Mouse (Mus musculus) kidney, adult 8-10 months (tissue): ENCODE measurements around the gene Hormad2.

Source experiments
- DNase-seq, 2 experiments: peaks; one replicate each; pipeline ENCODE4 v3.0.0; 2022

The Hormad2 gene

GRCm38 (mm10) chr11:4336693-4337283 is 104.1 kb downstream of the Hormad2 start:
- no peak for DNase-seq

DNA sequence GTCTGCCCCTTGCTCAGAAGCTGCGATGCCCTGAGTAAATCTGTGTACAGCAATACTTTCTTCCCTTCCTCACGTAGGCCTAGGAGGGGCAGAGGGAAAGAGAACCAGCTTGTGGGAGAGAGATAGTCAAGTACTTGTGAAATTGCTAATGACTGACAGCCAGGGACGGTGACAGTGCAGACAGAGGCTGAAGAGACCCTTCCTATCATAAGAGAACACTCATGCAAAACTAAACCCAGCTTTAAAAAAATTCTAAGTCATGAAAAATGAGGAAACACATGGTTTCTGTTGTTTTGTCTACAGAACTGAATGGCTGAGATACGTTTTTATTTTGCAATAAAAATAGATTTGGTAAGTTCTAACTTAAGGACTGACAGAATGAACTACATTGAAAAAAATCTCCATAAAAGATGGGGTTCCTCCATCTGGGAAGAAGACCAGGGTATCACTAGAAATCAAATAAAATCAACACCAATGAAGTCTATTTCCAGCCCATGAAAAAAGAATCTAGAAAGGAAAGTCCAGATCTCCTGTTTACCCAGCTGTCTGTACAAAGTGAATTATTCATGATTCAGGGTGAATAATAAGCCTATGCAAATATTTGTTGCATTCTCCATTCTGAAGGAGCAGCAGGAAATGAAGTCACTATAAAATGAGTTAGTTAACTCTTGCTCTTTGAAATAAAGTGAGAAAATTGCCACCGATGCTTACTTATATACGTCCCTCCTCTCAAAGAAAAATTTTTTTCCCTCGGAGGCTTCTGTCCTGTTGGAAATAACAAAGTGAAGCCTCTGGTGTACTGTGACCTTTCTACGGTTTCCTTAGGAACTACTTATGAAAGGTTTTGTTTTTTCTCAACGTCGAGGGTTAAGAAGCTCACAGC is 104.9 kb downstream of the Hormad2 start:
- DNase-seq = no peak

- DNase-seq = no peak
Observed at GRCm38 (mm10) chr11:4332961-4333360, 107.9 kb downstream of the Hormad2 start.

GRCm38 (mm10) chr11:4328188-4328587 is 112.7 kb downstream of the Hormad2 start:
- DNase-seq = no peak

DNA sequence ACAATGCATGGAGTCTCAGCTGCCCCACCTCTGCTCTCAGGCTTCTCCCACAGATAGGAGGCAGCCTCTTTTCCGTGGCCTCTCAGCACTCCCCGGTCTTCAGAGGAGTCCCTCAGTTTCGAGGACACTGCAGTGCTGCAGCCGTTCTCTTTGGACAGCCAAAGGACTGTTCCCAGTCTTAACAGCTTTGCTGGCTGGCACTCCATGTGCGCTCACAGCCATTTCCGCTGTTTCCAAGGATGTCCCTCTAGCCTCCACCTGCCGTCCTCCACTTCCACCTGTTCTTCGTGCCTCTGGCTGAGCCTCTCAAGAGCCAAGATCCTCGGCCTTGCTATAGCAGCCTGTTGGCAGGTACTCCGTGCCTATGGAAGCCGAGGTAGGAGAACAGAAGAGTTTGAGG is 117.4 kb downstream of the Hormad2 start:
- DNase-seq = no peak

GRCm38 (mm10) chr11:4322943-4323342 is 118.0 kb downstream of the Hormad2 start:
- DNase-seq = no peak

DNA sequence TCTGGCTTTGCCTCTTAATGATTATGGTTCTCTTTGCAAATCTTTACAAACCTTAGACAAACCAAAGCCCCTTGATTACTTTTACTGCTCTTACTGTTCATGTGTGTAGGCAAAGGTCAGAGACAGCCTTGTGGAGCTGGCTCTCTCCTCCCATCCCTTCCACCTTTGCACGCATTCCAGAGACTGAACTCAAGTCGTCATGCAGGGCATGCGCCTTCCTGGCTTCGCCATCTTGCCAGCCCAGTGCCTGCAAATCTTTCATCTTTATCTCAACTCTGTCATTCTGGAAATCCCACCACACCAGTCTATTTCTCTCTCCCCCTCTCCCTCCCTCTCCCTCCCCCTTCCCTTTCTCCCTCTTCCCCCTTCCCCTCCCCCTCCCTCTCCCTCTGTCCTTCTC is 120.0 kb downstream of the Hormad2 start:
- DNase-seq = no peak

- DNase-seq = no peak
Observed at GRCm38 (mm10) chr11:4319212-4319955, 121.5 kb downstream of the Hormad2 start.

GRCm38 (mm10) chr11:4318011-4318410 is 122.9 kb downstream of the Hormad2 start:
- no peak for DNase-seq

GRCm38 (mm10) chr11:4317287-4317686 is 123.6 kb downstream of the Hormad2 start:
- DNase-seq = no peak

GRCm38 (mm10) chr11:4312180-4312579 is 128.7 kb downstream of the Hormad2 start:
- no peak for DNase-seq

GRCm38 (mm10) chr11:4310324-4310723 is 130.6 kb downstream of the Hormad2 start:
- no peak for DNase-seq

DNA sequence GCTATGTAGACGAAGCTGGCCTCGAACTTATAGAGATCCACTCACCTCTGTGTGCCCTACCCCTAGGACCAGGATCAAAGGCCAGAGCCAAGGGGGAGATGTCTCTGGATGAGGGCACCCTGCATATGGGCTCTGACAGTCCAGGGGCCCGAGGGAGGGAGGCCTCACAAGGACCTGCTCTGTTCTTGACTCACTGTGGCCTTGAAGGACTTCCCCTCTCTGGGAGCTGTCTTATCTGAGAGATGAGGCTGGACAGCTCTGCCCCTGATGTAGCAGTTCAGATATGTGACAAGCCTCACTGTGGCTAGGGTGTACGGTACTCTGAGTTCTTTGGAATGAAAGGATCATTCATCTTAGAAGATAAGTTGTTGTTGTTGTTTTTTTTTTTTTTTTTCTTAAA is 131.3 kb downstream of the Hormad2 start:
- DNase-seq = no peak

DNA sequence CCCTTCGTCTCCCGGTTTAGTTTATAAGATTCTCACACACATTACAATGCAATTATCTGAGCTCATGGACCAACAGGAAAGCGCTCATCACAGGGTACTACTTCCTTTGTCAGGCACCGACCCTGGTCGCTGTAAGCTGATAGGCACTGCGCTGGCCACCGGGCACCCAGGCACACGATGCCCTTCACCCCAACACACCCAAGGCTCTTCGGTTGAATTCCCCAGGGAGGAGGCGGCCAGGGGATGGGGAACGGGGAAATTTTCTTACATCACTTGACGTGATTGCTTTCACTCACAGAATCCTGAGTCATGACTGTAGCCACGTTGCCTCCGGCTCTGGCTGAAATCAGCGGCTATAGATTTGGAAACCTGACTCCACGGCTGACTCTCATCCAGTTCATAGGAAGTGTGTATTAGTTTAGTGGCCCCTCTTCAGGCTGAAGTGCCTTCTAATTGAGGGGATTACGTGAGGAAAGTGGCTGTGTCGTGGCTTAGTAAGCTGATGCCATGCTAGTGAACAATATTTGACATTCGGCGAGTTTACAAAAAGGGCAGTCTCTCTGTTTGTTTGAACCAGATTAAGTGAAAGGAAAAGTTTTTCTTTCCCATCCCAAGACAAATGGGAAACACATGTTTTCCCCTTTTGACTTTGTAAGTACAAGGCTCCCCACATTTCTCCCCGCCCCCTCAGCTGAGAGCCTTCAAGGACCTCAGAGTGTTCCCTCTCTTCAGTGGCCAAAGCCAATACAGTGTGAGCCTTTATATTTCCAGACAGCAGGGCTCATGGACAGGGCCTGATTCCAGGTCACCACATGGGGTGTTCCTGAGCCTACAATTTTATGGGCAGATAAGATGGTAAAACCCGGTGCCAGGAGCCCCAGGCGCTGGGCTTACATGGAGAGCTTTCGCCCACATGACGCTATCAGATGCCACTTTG is 132.1 kb downstream of the Hormad2 start:
- no peak for DNase-seq

DNA sequence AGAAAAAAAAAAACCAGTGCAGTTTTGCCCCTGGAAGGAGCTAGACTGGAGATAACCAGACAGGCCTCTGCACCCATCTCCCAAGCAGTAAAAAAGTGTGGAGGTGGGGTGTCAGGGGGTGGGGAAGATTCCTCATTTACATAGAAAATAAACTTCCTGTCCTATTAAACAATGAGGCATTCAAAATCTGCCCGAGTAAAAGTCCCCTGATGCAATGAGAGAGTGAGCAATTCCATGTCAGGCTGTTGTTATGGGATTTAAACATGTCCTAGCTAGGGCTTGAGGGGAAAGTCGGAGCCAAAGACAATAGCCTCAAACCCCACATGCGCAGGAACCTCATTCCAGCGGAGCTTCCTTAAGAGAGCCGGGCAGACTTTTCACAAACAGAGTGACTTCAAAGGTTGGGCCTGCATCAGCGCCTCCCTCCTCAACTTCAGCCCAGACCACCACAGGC is 132.8 kb downstream of the Hormad2 start:
- DNase-seq = no peak

GRCm38 (mm10) chr11:4306086-4306485 is 134.8 kb downstream of the Hormad2 start:
- DNase-seq = no peak

- no peak for DNase-seq
Observed at GRCm38 (mm10) chr11:4305090-4305489, 135.8 kb downstream of the Hormad2 start.

DNA sequence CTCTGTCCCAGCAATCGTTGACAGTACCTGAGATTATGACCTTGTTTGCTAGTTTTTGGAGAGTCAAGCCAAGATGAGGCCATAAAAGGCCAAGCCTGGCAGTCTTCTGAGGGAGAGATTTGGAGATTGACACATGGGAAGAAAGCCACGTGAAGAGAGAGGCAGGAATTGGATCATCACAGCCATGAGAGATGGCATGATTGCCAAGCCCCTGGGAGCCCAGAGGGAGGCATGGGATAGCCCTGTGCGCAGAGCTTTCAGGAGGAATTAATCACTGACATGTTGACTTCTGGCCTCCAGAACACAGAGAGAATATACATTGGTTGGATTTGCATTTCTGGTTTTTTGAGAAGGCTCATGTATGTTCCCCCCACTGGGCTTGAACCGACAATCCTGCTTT is 136.7 kb downstream of the Hormad2 start:
- DNase-seq = no peak

- no peak for DNase-seq
Observed at GRCm38 (mm10) chr11:4303033-4303432, 137.9 kb downstream of the Hormad2 start.

DNA sequence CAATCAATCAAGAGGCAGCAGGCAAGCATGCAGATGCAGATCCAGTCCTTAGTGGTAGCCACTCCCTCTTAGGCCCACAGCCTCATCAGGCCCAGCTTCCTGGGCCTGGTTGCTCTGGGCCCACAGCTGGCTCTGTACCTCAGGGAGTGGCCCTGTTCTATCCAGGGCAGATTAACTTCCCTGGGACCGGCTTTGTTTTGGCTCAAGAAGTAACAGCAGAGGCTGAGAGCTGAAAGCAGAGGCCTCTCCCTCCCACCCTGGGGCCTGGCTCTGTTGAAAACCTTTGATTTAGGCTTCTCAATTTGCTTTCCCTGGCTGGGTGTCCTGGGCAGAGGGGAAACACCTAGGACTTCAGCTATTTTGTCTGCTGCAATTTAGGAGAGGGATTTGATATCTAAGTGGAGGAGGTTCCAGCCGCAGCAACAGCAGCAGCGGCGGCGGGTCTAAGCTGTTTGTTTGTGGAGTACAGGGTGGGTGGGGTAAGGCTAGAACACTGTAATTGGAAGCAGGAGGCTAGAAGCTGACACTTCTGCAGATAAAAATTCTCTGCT is 138.5 kb downstream of the Hormad2 start:
- DNase-seq = no peak

- DNase-seq = no peak
Observed at GRCm38 (mm10) chr11:4300683-4301082, 140.2 kb downstream of the Hormad2 start.
